Mouse (Mus musculus) heart, embryonic 16.5 days (tissue): ENCODE measurements around the gene Chd3. TPM values are rescaled to one million over a fixed set of nuclear protein-coding genes. Genes with fewer than 3 reads are reported as not detected.
A peak's percentile ranks its signal among the peaks of the same experiment; 100 is the strongest.
"Not testable (repeated sequence)": the region's sequence is repeated elsewhere in the genome, so short reads cannot be mapped to it uniquely, and the experiment has no call there.

Experiments used
- ATAC-seq: fragments of 200-750 bp; cut with Nextera tagmentation; replicated peaks from 2 replicates; pipeline ENCODE4 v1.8.0; 2017; ENCODE audit warnings: moderate number of reproducible peaks; ENCODE audit not compliant: insufficient read depth, low FRiP score; ENCODE audit errors: extremely low read depth
- H3K27ac ChIP-seq: fragments of 300-500 bp; sonication (generic); 2 replicates; pipeline ENCODE4 v1.5.1; 2014; ENCODE audit warnings: mild to moderate bottlenecking, low read length, control low read depth, moderate library complexity
- H3K27me3 ChIP-seq: fragments of 300-500 bp; sonication (generic); 2 replicates; pipeline ENCODE4 v1.6.1; 2014; ENCODE audit warnings: low read length, mixed read lengths; ENCODE audit not compliant: control insufficient read depth, insufficient read depth
- H3K36me3 ChIP-seq: fragments of 300-500 bp; sonication (generic); 2 replicates; pipeline ENCODE4 v1.6.1; 2014; ENCODE audit not compliant: control insufficient read depth, insufficient read depth
- H3K4me1 ChIP-seq: fragments of 300-500 bp; sonication (generic); 2 replicates; pipeline ENCODE4 v1.6.1; 2014; ENCODE audit warnings: low read length, mixed read lengths; ENCODE audit not compliant: control insufficient read depth, insufficient read depth
- H3K4me2 ChIP-seq: fragments of 300-500 bp; sonication (generic); 2 replicates; pipeline ENCODE4 v1.6.1; 2014; ENCODE audit warnings: low read depth, mild to moderate bottlenecking, control low read depth, low read length
- H3K4me3 ChIP-seq: fragments of 300-500 bp; sonication (generic); 2 replicates; pipeline ENCODE4 v1.5.1; 2014; ENCODE audit warnings: mild to moderate bottlenecking, control low read depth, low read length
- H3K9ac ChIP-seq: fragments of 300-500 bp; sonication (generic); 2 replicates; pipeline ENCODE4 v1.6.1; 2014; ENCODE audit warnings: low read length, control low read depth
- H3K9me3 ChIP-seq: fragments of 300-500 bp; sonication (generic); replicated peaks from 2 replicates; pipeline ENCODE4 v1.6.1; 2016; ENCODE audit warnings: low read length; ENCODE audit not compliant: control insufficient read depth
- WGBS: fragments of 180-500 bp; shearing (Covaris S2); extraction: QIAGEN DNeasy Blood & Tissue Kit; methylation state at CpG from one replicate; pipeline ENCODE4 v1.1.7; 2014; 5-methylcytosine and 5-hydroxymethylcytosine counted together
- polyA plus RNA-seq: library from polyadenylated mRNA; unstranded; fragments of >200 nt; fragmentation: Nextera tagmentation; extraction: Ambion mirVana; gene quantifications from 2 replicates; pipeline ENCODE4 v1.2.1, GENCODE M21; 2015

Gene Chd3
- polyA plus RNA-seq, 1 experiment from 2014 or later: 13.3 TPM

DNA sequence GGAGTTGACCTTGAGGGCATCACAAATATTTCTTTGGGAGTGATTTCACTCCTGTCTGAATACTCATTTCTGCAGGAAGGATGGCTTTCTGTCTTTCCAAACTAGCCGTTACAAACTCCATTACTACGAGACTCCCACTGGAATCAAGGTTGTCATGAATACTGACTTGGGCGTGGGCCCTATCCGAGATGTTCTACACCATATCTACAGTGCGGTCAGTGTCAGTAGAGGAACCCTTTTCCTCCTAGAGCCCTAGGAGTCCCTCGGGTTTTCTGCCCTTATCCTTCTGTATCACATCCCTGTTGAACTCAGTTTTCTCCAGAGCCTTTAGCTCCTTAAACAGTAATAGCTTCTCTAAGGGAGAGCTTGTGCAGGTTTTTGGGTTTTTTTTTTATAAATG, 44.5 kb downstream of the Chd3 start:
- Histone ChIP-seq H3K27ac (no peak overlapping the region), H3K9ac (peak overlapping the region; percentile 77)

DNA sequence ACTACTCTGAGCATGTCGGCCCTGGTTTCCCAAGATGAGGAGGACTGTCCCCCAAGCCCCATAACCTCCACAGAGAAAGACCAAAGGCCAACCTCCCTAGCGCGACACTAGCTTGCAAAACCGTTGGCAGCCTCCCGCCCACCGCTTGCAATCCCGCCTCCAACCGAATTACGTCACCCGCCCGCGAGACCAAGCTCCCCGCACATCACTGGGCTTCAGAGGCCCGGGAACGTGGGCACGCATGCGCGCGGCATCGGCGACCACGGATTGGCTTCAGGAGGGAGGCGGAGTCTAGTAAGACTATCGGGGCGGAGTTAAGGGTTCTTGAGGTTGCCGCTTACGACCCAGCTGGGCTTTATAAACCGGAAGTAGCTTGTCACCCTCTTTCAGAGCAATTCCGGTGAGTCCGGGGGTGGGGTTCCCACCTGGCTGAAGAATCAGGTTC, 45.5 kb downstream of the Chd3 start, which contains the start of the genes Cntrob and Trappc1:
TSS of gene Cntrob (minus strand) at position 109 of the 445 bp plus-strand sequence.
TSS of gene Trappc1 (plus strand) at position 314 of the 445 bp plus-strand sequence.
- H3K27me3 ChIP-seq: peaks cover 9% of the 10 kb centered on the region; the same call in 1 of the 2 replicates
- peak within 1 kb of the TSS; percentile 88 for H3K27ac ChIP-seq
- 0% methylated on average over 30 of the region's 30 CpGs for WGBS
- H3K36me3 ChIP-seq: peaks cover 12% of the 10 kb centered on the region; the same call in 1 of the 2 replicates
- peak within 1 kb of the TSS; percentile 91 for H3K4me2 ChIP-seq
- no peaks in the 10 kb centered on the region for H3K9me3 ChIP-seq
- ATAC-seq: peak; percentile 93
- H3K4me1 ChIP-seq: peaks cover 29% of the 10 kb centered on the region
- peak within 1 kb of the TSS; percentile 68 for H3K4me3 ChIP-seq
- H3K9ac ChIP-seq: peak within 1 kb of the TSS; percentile 89

More for the DNA sequence above, 44.5 kb downstream of the Chd3 start:
- WGBS: 72% methylated on average over 6 of the region's 6 CpGs
- H3K27me3 ChIP-seq: peaks cover 10% of the 10 kb centered on the region; the same call in 1 of the 2 replicates
- H3K4me3 ChIP-seq: peak overlapping the region; percentile 68
- H3K4me1 ChIP-seq: peaks cover 29% of the 10 kb centered on the region
- no peaks in the 10 kb centered on the region for H3K9me3 ChIP-seq
- H3K36me3 ChIP-seq: 0 out of 2 replicates have a peak, but pooled peaks cover 5% of the 10 kb centered on the region
- H3K4me2 ChIP-seq: peak overlapping the region; percentile 91
- ATAC-seq: no peak

DNA sequence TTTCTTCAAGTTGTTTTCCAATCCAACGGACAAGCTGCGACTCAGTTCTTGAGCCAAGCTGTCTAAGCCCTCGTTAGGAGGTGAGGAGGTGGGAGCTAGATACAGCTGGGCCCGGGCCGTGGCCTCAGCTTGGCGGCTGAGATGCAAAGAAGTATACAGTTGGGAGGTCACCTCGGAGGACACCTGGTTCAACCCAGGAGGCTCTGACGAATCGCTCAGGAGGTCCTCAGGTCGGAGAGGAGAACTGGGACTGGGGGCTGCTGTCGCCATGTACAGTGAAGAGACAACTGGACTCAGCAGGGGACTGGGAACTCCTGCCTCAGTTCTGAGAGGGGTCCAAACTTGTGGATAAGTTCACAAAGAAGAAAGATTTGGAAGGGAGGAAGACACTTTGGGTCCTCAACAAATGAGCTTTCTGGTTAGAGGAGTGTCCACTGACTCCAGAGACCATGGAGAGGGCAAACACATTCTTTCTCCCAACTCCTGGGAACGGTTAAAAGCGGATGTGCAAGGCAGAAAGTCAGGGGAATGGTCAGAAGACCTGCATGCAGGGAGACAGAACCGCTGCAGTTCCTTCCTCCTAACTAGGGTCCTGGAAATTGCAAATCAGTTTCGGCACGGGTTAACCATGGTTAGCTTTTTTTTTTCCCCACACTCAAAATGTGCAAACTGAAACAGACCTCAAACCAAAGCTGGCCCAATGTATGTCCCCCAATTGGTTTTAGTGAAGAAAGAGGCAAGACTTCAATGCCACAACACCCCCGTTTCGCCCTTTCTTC, 46.3 kb downstream of the Chd3 start:
- Histone ChIP-seq H3K27ac (peak overlapping the region; percentile 88), H3K4me2 (peak overlapping the region; percentile 88), H3K36me3 (peaks cover 17% of the 10 kb centered on the region; the same call in 1 of the 2 replicates), H3K9me3 (no peaks in the 10 kb centered on the region), H3K4me1 (peaks cover 29% of the 10 kb centered on the region), H3K9ac (peak overlapping the region; percentile 89), H3K27me3 (peaks cover 5% of the 10 kb centered on the region; the same call in 1 of the 2 replicates), H3K4me3 (peak overlapping the region; percentile 68)
- no peak for ATAC-seq
- 18% methylated on average over 18 of the region's 18 CpGs for WGBS

DNA sequence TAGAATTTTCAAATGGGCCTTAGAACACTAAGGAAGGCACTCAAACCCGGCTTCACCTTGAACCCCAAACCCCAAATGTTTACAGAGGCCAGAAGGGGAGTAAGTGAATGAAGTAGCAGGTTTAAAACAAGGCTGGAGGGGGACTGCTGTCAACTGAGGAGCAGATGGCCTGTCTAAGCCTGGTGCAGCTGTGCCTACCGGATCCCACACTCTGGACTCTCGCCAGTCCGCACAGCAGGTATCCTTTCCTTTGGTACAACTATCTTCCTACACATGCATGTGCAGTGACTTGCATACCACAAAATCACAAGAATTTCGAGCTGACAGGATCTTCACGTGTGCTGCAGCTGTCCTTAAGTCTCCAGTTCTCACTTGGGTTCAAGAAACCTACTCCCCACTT, 47.2 kb downstream of the Chd3 start:
- peaks cover 3% of the 10 kb centered on the region; the same call in 1 of the 2 replicates for H3K27me3 ChIP-seq
- peaks cover 28% of the 10 kb centered on the region for H3K4me1 ChIP-seq
- H3K9me3 ChIP-seq: no peaks in the 10 kb centered on the region
- peak overlapping the region; percentile 88 for H3K4me2 ChIP-seq
- H3K4me3 ChIP-seq: peak overlapping the region; percentile 68; the same call in 1 of the 2 replicates
- H3K9ac ChIP-seq: peak overlapping the region; percentile 89
- WGBS: 71% methylated on average over 6 of the region's 6 CpGs
- no peak overlapping the region for H3K27ac ChIP-seq
- no peak for ATAC-seq
- peaks cover 19% of the 10 kb centered on the region; the same call in 1 of the 2 replicates for H3K36me3 ChIP-seq

DNA sequence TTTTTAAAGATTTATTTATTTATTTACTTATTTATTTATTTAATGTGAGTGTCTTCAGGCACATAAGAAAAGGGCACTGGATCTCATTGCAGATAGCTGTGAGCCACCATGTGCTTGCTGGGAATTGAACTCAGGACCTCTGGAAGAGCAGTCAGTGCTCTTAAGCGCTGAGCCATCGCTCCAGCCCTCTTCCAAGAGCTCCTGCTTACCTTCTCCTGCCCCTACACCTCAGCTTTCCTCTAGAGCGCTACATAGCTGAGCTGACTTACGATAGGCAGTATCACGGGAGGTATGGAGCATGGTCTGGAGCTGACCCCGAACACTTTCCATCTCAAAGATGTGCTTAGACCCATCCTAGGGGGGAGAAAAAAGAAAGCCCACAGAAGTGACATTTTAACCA, 47.6 kb downstream of the Chd3 start:
- no peak overlapping the region for H3K27ac ChIP-seq
- WGBS: 92% methylated on average over 6 of the region's 6 CpGs
- no peak overlapping the region for H3K4me3 ChIP-seq
- no peaks in the 10 kb centered on the region for H3K9me3 ChIP-seq
- H3K27me3 ChIP-seq: 0 out of 2 replicates have a peak, but pooled peaks cover under 1% of the 10 kb centered on the region
- peaks cover 23% of the 10 kb centered on the region; the same call in 1 of the 2 replicates for H3K36me3 ChIP-seq
- no peak for ATAC-seq
- peaks cover 23% of the 10 kb centered on the region for H3K4me1 ChIP-seq
- no peak overlapping the region; the same call in 1 of the 2 replicates for H3K9ac ChIP-seq
- H3K4me2 ChIP-seq: peak overlapping the region; percentile 88; the same call in 1 of the 2 replicates

DNA sequence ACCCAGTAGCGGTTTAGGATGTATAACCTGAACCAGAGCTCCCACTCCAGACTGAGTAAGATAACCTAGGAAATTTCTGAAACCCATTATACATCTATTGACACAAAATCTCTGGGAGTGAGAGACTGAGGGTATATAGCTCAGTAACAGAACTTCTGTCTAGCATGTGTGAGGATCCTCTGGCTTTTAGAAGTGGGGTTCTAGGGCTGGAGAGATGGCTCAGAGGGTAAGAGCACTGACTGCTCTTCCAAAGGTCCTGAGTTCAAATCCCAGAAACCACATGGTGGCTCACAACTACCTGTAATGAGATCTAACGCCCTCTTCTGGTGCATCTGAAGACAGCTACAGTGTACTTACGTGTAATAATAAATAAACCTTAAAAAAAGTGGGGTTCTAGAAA, 51.2 kb downstream of the Chd3 start:
- peaks cover 37% of the 10 kb centered on the region for H3K36me3 ChIP-seq
- not testable (repeated sequence) for H3K27ac ChIP-seq, ATAC-seq, H3K27me3 ChIP-seq, H3K4me3 ChIP-seq, H3K9me3 ChIP-seq, H3K4me2 ChIP-seq, H3K9ac ChIP-seq
- peaks cover 11% of the 10 kb centered on the region for H3K4me1 ChIP-seq
- WGBS: 85% methylated on average over 3 of the region's 3 CpGs

DNA sequence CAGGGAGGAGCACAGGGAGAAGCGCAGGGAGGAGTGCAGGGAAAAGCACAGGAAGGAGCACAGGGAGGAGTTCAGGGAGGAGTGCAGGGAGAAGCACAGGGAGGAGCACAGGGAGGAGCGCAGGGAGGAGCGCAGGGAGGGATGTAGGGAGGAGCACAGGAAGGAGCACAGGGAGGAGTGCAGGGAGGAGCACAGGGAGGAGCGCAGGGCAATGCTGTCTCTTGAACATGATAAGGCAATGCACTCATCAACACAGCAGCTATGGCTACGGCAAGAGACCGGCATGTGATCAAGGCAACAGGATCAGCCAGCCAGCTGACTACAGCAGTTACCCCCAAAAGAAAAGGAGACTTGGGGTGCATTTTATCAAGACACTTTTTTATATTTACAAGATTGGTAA, 52.8 kb downstream of the Chd3 start:
- Histone ChIP-seq H3K9ac (no peak overlapping the region), H3K27ac (no peak overlapping the region), H3K4me2 (no peak overlapping the region), H3K4me1 (no peaks in the 10 kb centered on the region), H3K27me3 (no peaks in the 10 kb centered on the region), H3K9me3 (no peaks in the 10 kb centered on the region), H3K36me3 (peaks cover 38% of the 10 kb centered on the region), H3K4me3 (no peak overlapping the region)
- WGBS: 98% methylated on average over 6 of the region's 6 CpGs
- no peak for ATAC-seq

DNA sequence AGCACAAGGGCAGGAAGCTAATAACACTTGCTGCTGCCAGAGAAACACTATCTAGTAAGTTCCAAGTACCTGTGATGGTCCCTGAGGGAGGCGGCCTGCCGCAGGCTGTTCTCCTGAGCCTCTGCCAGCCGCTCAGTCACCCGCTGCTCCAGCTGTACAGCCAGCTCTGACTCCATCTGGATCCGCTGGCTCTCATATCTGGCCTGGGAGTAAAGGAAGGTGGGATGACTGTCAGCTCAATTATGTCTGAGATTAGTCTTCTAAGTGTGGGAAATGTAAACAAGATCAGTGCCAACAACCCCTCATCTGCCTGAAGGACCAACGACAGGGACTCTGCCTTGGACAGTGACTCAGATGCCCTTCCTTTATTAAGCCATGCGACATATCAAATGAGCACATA, 57.9 kb downstream of the Chd3 start:
- H3K4me3 ChIP-seq: no peak overlapping the region
- ATAC-seq: no peak
- no peak overlapping the region for H3K27ac ChIP-seq
- H3K4me2 ChIP-seq: no peak overlapping the region
- H3K9ac ChIP-seq: 0 out of 2 replicates have a peak overlapping the region, but pooled peaks have one; percentile 5
- 57% methylated on average over 7 of the region's 7 CpGs for WGBS
- H3K9me3 ChIP-seq: no peaks in the 10 kb centered on the region
- H3K4me1 ChIP-seq: no peaks in the 10 kb centered on the region
- H3K36me3 ChIP-seq: peaks cover 50% of the 10 kb centered on the region
- H3K27me3 ChIP-seq: no peaks in the 10 kb centered on the region

DNA sequence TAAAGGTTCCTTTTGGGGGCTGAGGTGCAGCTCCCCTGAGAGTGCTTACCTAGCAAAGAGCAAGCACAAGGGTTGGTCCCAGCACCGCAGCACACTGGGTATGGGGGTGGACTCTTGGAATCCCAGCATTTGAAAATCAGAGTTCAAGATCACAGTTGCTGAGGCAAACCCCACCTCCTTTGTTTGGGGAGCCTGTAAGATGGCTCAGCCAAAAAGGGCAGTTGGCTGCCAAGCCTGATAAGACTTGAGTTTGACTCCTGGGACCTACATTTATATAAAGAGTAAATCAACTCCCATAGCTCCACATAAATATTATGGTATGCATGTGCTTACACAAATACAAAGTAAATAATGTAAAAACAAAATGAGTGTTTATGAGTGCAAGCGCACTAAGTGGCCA, 63.2 kb downstream of the Chd3 start:
- Histone ChIP-seq H3K27ac (no peak overlapping the region), H3K27me3 (no peaks in the 10 kb centered on the region), H3K4me2 (no peak overlapping the region), H3K36me3 (peaks cover 47% of the 10 kb centered on the region), H3K9ac (no peak overlapping the region), H3K4me1 (no peaks in the 10 kb centered on the region), H3K4me3 (no peak overlapping the region), H3K9me3 (no peaks in the 10 kb centered on the region)
- ATAC-seq: no peak
- 92% methylated on average over 2 of the region's 2 CpGs for WGBS
